Mouse (Mus musculus) heart, adult 2 months (tissue): ENCODE results near the gene Rreb1.

Experiments used
- CTCF ChIP-seq: fragments of 200-600 bp; IDR thresholded peaks from 2 replicates; pipeline ENCODE4 v1.8.1; 2022; ENCODE audit warnings: antibody characterized with exemption, mild to moderate bottlenecking, moderate library complexity
- POLR2A ChIP-seq: fragments of 200-500 bp; IDR thresholded peaks from 2 replicates; pipeline ENCODE4 v1.6.1; 2011; ENCODE audit warnings: mild to moderate bottlenecking, low read depth, low read length, control low read depth; ENCODE audit not compliant: insufficient read depth

GRCm38 (mm10) chr13:37877241-37877640, 99.0 kb downstream of the Rreb1 start:
- TF ChIP-seq CTCF: no peak
- TF ChIP-seq POLR2A: no peak
